Mouse (Mus musculus) forebrain, embryonic 13.5 days (tissue): Measurements from ENCODE around the gene Babam2. TPM values are rescaled to one million over a fixed set of nuclear protein-coding genes. Genes with fewer than 3 reads are reported as not detected.

ENCODE experiments used
- ATAC-seq: fragments of 200-750 bp; cut with Nextera tagmentation; 2 replicates; pipeline ENCODE4 v1.8.0; 2017
- H3K27ac ChIP-seq: fragments of 300-500 bp; sonication (generic); 2 replicates; pipeline ENCODE4 v1.5.1; 2015; ENCODE audit warnings: inconsistent platforms, mild to moderate bottlenecking, moderate library complexity
- H3K27me3 ChIP-seq: fragments of 300-500 bp; sonication (generic); 2 replicates; pipeline ENCODE4 v1.6.1; 2015; ENCODE audit warnings: mild to moderate bottlenecking, inconsistent platforms
- H3K36me3 ChIP-seq: fragments of 300-500 bp; sonication (generic); 2 replicates; pipeline ENCODE4 v1.6.1; 2015; ENCODE audit warnings: mild to moderate bottlenecking, inconsistent platforms; ENCODE audit not compliant: poor library complexity, severe bottlenecking
- H3K4me1 ChIP-seq: fragments of 300-500 bp; sonication (generic); 2 replicates; pipeline ENCODE4 v1.6.1; 2015; ENCODE audit warnings: inconsistent platforms
- H3K4me2 ChIP-seq: fragments of 300-500 bp; sonication (generic); 2 replicates; pipeline ENCODE4 v1.6.1; 2015; ENCODE audit warnings: inconsistent platforms, mild to moderate bottlenecking, moderate library complexity
- H3K4me3 ChIP-seq: fragments of 300-500 bp; sonication (generic); 2 replicates; pipeline ENCODE4 v1.5.1; 2015; ENCODE audit warnings: mild to moderate bottlenecking, inconsistent platforms
- H3K9ac ChIP-seq: fragments of 300-500 bp; sonication (generic); 2 replicates; pipeline ENCODE4 v1.6.1; 2015; ENCODE audit warnings: mild to moderate bottlenecking, inconsistent platforms
- H3K9me3 ChIP-seq: fragments of 300-500 bp; sonication (generic); replicated peaks from 2 replicates; pipeline ENCODE4 v1.6.1; 2016; ENCODE audit warnings: inconsistent platforms
- WGBS: fragments of 180-500 bp; shearing (Covaris S2); methylation state at CpG from one replicate; pipeline ENCODE4 v1.1.7; 2015; 5-methylcytosine and 5-hydroxymethylcytosine counted together
- polyA plus RNA-seq: library from polyadenylated mRNA; unstranded; fragments of >200 nt; fragmentation: Nextera tagmentation; extraction: Ambion mirVana; gene quantifications from 2 replicates; pipeline ENCODE4 v1.2.1, GENCODE M21; 2015

Babam2 gene
- polyA plus RNA-seq, 1 experiment from 2014 or later = 54.6 TPM

DNA sequence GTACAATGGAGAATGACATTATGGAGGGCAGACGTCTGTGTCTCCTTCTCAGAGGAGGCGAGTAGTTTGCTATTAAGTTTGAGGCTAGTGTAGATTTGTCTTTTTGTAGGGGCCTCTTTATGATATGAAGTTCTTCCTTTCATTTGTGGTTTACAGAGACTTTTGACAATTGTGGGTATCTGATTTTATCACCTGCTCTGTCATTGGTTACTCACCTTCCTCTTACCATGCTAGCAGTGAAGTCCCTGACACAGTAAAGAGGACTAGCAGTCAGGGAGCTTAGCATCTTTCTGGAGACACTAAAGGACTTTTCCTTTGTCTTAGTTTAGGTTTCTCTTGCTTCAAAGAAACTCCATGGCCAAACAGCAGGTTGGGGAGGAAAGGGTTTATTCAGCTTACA lies 28.4 kb downstream of the Babam2 start:
- WGBS = 79% methylated on average over 2 of the region's 2 CpGs
- H3K36me3 ChIP-seq = no peaks in the 10 kb centered on the region
- no peak for ATAC-seq
- H3K4me1 ChIP-seq = no peaks in the 10 kb centered on the region
- no peak overlapping the region for H3K4me3 ChIP-seq
- no peak overlapping the region for H3K9ac ChIP-seq
- H3K27me3 ChIP-seq = no peaks in the 10 kb centered on the region
- H3K27ac ChIP-seq = no peak overlapping the region
- H3K9me3 ChIP-seq = no peaks in the 10 kb centered on the region
- H3K4me2 ChIP-seq = no peak overlapping the region

DNA sequence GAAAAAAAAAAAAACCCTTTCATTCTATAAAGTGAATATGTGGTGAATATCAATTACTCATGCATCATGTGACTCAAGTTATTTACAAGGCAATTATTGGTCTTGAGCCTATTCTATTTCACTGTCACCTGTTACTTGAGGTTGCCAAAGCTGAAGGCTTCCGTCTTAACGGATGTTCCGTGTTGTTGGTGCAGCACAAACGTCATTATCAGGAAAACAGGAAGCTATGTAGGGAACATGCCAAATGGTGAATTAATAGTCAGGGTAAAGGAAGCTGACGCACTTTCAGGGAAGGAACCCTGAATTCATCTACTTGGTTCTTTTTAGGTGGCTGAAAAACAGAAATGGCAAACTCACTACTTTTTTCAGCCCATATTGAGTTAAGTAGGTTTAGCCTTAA lies 30.0 kb downstream of the Babam2 start:
- ATAC-seq = no peak
- H3K36me3 ChIP-seq = no peaks in the 10 kb centered on the region
- H3K9ac ChIP-seq = no peak overlapping the region
- H3K27ac ChIP-seq = no peak overlapping the region
- no peak overlapping the region for H3K4me3 ChIP-seq
- no peaks in the 10 kb centered on the region for H3K9me3 ChIP-seq
- H3K4me2 ChIP-seq = no peak overlapping the region
- 58% methylated on average over 5 of the region's 5 CpGs for WGBS
- H3K27me3 ChIP-seq = no peaks in the 10 kb centered on the region
- H3K4me1 ChIP-seq = no peaks in the 10 kb centered on the region

- 44% methylated on average over 3 of the region's 3 CpGs for WGBS
- no peaks in the 10 kb centered on the region for H3K27me3 ChIP-seq
- no peaks in the 10 kb centered on the region for H3K36me3 ChIP-seq
- H3K27ac ChIP-seq = no peak overlapping the region
- H3K4me1 ChIP-seq = no peaks in the 10 kb centered on the region
- H3K4me2 ChIP-seq = no peak overlapping the region
- no peaks in the 10 kb centered on the region for H3K9me3 ChIP-seq
- no peak for ATAC-seq
- no peak overlapping the region for H3K4me3 ChIP-seq
- H3K9ac ChIP-seq = no peak overlapping the region
Measured at GRCm38 (mm10) chr5:31732644-31733338, 35.3 kb downstream of the Babam2 start.

DNA sequence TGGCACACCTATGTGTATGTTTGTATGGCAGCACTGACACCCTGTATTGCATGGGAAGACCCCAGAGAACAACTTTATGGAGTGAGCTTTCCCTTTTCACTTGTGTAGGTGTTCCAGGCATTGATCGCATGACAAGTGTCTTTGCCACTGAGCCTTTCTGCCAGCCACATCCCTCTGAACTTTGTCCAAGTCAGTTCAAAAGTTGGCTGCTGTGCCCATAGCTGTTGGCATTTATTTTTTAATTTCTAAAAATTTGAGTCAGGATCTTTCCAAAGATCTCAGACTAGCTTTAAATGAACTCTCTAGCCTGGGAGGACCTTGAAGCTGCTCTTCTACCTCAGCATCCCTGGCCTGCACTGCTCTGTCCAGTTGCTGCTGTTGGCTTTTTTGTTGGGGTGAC lies 44.4 kb downstream of the Babam2 start:
- Histone ChIP-seq H3K36me3 (no peaks in the 10 kb centered on the region), H3K27ac (no peak overlapping the region), H3K4me3 (no peak overlapping the region), H3K27me3 (no peaks in the 10 kb centered on the region), H3K4me2 (no peak overlapping the region), H3K4me1 (no peaks in the 10 kb centered on the region), H3K9me3 (no peaks in the 10 kb centered on the region), H3K9ac (no peak overlapping the region)
- 97% methylated on average over 1 of the region's 1 CpGs for WGBS
- no peak for ATAC-seq

- no peaks in the 10 kb centered on the region for H3K4me1 ChIP-seq
- ATAC-seq = no peak
- 32% methylated on average over 4 of the region's 4 CpGs for WGBS
Measured at GRCm38 (mm10) chr5:31742521-31743031, 45.1 kb downstream of the Babam2 start.

DNA sequence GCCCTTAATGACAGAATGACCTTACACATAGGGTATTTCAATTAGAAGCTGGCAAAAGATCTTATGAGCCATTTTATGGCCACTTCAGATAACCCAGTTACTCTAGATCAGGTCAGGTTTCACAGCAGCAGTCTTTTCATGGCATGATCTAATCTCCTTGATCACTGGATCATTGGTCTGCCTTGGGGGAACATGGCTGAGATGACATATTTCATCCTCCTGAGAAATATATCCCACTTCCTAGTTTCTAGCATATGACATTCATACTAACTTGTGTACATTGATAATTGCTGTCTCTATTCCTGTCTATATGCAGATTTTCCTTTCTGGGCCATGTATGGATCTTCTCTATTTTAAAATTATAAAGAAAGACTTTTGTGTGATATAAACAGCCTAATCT lies 51.9 kb downstream of the Babam2 start:
- H3K4me3 ChIP-seq = no peak overlapping the region
- no peak overlapping the region for H3K9ac ChIP-seq
- H3K9me3 ChIP-seq = no peaks in the 10 kb centered on the region
- H3K27me3 ChIP-seq = no peaks in the 10 kb centered on the region
- H3K4me1 ChIP-seq = peaks cover 19% of the 10 kb centered on the region
- no peak overlapping the region for H3K27ac ChIP-seq
- no peak overlapping the region for H3K4me2 ChIP-seq
- no peaks in the 10 kb centered on the region for H3K36me3 ChIP-seq
- ATAC-seq = no peak

More at GRCm38 (mm10) chr5:31742521-31743031, 45.1 kb downstream of the Babam2 start:
- no peak overlapping the region for H3K9ac ChIP-seq
- no peaks in the 10 kb centered on the region for H3K27me3 ChIP-seq
- H3K9me3 ChIP-seq = no peaks in the 10 kb centered on the region
- no peak overlapping the region for H3K27ac ChIP-seq
- H3K36me3 ChIP-seq = no peaks in the 10 kb centered on the region
- no peak overlapping the region for H3K4me3 ChIP-seq
- H3K4me2 ChIP-seq = no peak overlapping the region

GRCm38 (mm10) chr5:31750231-31750925 lies 52.9 kb downstream of the Babam2 start:
- ATAC-seq = peak; percentile 48; the same call in 1 of the 2 replicates
- 50% methylated on average over 9 of the region's 9 CpGs for WGBS
- Histone ChIP-seq H3K4me3 (no peak overlapping the region), H3K4me2 (no peak overlapping the region), H3K36me3 (no peaks in the 10 kb centered on the region), H3K9me3 (no peaks in the 10 kb centered on the region), H3K4me1 (peaks cover 19% of the 10 kb centered on the region), H3K27me3 (no peaks in the 10 kb centered on the region), H3K27ac (no peak overlapping the region), H3K9ac (no peak overlapping the region)

DNA sequence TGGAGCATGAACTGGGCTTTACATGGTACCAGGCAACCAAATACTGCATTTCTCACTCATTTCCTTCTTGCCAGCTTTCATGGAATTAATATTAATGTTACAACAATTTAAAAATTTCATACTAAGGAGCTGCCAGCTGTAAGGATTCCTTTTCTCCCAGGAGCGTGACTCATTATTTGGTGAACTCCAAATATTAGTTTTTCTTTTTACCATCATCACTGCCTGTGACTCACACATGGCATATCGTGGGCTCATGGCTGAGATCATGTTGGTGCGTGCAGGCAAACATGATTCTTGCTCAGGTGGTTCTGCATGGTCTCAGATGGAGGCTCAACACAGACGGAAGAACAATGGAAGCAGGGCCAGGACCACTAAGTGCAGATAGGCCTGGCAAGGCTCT lies 53.5 kb downstream of the Babam2 start:
- no peak overlapping the region for H3K4me2 ChIP-seq
- H3K9ac ChIP-seq = no peak overlapping the region
- 95% methylated on average over 4 of the region's 4 CpGs for whole genome bisulfite sequencing
- H3K4me1 ChIP-seq = peaks cover 19% of the 10 kb centered on the region
- no peaks in the 10 kb centered on the region for H3K9me3 ChIP-seq
- no peak for ATAC-seq
- no peaks in the 10 kb centered on the region for H3K27me3 ChIP-seq
- no peak overlapping the region for H3K4me3 ChIP-seq
- no peaks in the 10 kb centered on the region for H3K36me3 ChIP-seq
- no peak overlapping the region for H3K27ac ChIP-seq

- ATAC-seq = no peak
- 89% methylated on average over 1 of the region's 1 CpGs for WGBS
- Histone ChIP-seq H3K36me3 (no peaks in the 10 kb centered on the region), H3K27me3 (no peaks in the 10 kb centered on the region), H3K27ac (no peak overlapping the region), H3K4me1 (peaks cover 16% of the 10 kb centered on the region), H3K9ac (no peak overlapping the region), H3K9me3 (no peaks in the 10 kb centered on the region), H3K4me3 (no peak overlapping the region), H3K4me2 (no peak overlapping the region)
Measured at GRCm38 (mm10) chr5:31754634-31755033, 57.1 kb downstream of the Babam2 start.

DNA sequence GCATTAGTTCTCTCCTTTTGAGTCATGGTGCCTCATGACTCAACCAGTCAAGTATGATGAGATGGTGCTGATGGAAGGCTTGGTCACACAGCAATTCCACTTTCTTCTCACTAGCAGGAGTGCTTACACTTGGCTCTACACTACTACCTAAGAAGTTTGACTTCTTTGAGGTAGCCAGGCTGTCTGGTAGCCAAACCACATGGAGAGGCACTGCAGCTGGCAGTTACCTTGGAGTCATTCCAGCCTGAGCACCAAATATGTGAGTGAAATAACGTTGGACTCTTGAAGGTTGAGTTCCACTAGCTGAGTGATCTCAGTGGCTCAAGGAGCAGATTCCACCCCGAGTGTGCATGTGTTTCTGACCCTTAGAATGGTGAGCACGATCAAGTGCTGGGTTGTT lies 57.8 kb downstream of the Babam2 start:
- ATAC-seq = no peak
- H3K36me3 ChIP-seq = no peaks in the 10 kb centered on the region
- no peak overlapping the region for H3K4me2 ChIP-seq
- H3K4me1 ChIP-seq = peaks cover 14% of the 10 kb centered on the region
- no peaks in the 10 kb centered on the region for H3K9me3 ChIP-seq
- 85% methylated on average over 3 of the region's 3 CpGs for WGBS
- H3K9ac ChIP-seq = no peak overlapping the region
- no peak overlapping the region for H3K4me3 ChIP-seq
- H3K27me3 ChIP-seq = no peaks in the 10 kb centered on the region
- H3K27ac ChIP-seq = no peak overlapping the region

- ATAC-seq = no peak
- Histone ChIP-seq H3K27me3 (no peaks in the 10 kb centered on the region), H3K4me1 (no peaks in the 10 kb centered on the region), H3K4me2 (no peak overlapping the region), H3K9me3 (no peaks in the 10 kb centered on the region), H3K36me3 (no peaks in the 10 kb centered on the region), H3K27ac (no peak overlapping the region), H3K9ac (no peak overlapping the region), H3K4me3 (no peak overlapping the region)
- WGBS = 93% methylated on average over 9 of the region's 9 CpGs
Measured at GRCm38 (mm10) chr5:31758310-31759091, 61.0 kb downstream of the Babam2 start.

- Histone ChIP-seq H3K9me3 (no peaks in the 10 kb centered on the region), H3K4me1 (no peaks in the 10 kb centered on the region), H3K9ac (no peak overlapping the region), H3K4me2 (no peak overlapping the region), H3K27me3 (no peaks in the 10 kb centered on the region), H3K4me3 (no peak overlapping the region), H3K27ac (no peak overlapping the region), H3K36me3 (no peaks in the 10 kb centered on the region)
- no peak for ATAC-seq
- WGBS = 94% methylated on average over 4 of the region's 4 CpGs
Measured at GRCm38 (mm10) chr5:31761836-31762235, 64.4 kb downstream of the Babam2 start.
